In genomic region chr13:95592860-95593259, GRCm38 (mm10) we compare ENCODE assay signal across 10 mouse cellular contexts. TPM values are rescaled to one million over a fixed set of nuclear protein-coding genes. Genes with fewer than 3 reads are reported as not detected.
DNase-seq lines count a peak whose midpoint lies in the region; ATAC-seq lines count a peak whose summit lies in the region.
"Had no signal": no experiment of that assay in that cellular context is flagged by ENCODE, and none has a peak within 500 bp of the region (broad histone marks: within the 10 kb centered on the region; RNA-seq: fewer than 3 reads in every experiment).

No protein-coding gene starts in this region.

- intact Hi-C loops in heart, postnatal 36 days (cut with DNase I), result no loop called here

- peak; percentile 16 for DNase-seq in heart, adult 8-10 months (ENCODE audit: low spot score)
- no peak for DNase-seq in heart, postnatal 36 days
- peak; percentile 93 for DNase-seq in 416B (ENCODE audit: low read depth)
- no peak for DNase-seq in embryo, embryonic 9.5 days (ENCODE audit: extremely low spot score)
- DNase-seq in adrenal gland, adult 2 months, result no peak
- no peak for DNase-seq in right cerebral cortex, postnatal 10 days (ENCODE audit: low spot score in 2 of 2)
- DNase-seq: cerebellum, postnatal 25 days; right cerebral cortex, postnatal 14 days had no signal

- peak; percentile 91 for ATAC-seq in common myeloid progenitor, adult 5-6 weeks (replicated peaks; ENCODE audit: low read depth, poor library complexity, severe bottlenecking)
- ATAC-seq in megakaryocyte-erythroid progenitor cell, adult 5-6 weeks (replicated peaks; ENCODE audit: low FRiP score, low TSS enrichment, poor library complexity, severe bottlenecking), result peak; percentile 46; the same call in 1 of the 2 replicates

RNA-seq across cellular contexts. Expression of gene F2r, which starts 25.4 kb away (rescaled TPM):
- total RNA-seq in heart, adult 8-10 months (2022), result 10 to 100 TPM; 19.6 to 24.5 (median 21.5) TPM
- total RNA-seq in heart, postnatal 36 days (2021), result 10 to 100 TPM; 20.0 to 25.3 TPM
- total RNA-seq in common myeloid progenitor, adult 5-6 weeks (2017), result 59.5 and 70.5 TPM in 2 replicates
- total RNA-seq in megakaryocyte-erythroid progenitor cell, adult 5-6 weeks (2014; fragmentation: Nextera tagmentation), result 25.5 and 37.9 TPM in 2 replicates
- total RNA-seq in megakaryocyte-erythroid progenitor cell, adult 5-6 weeks (2017), result 41.8 and 85.3 TPM in 2 replicates
- total RNA-seq in adrenal gland, adult 2 months (2021), result 100 to 1,000 TPM; 110 to 154 TPM
- 80.5 and 95.4 TPM in 2 replicates for polyA plus RNA-seq in adrenal gland, adult 2 months (2012; rRNA removed)

Comparison
In these comparisons a context has a peak if more than half of its experiments do, and no peak if none do; other contexts are left out.
1. DNase-seq: peak in heart, adult 8-10 months (single experiment) and 416B (single experiment); none in heart, postnatal 36 days (0 of 2), embryo, embryonic 9.5 days (single experiment), adrenal gland, adult 2 months (single experiment) and right cerebral cortex, postnatal 10 days (0 of 2).